Mouse (Mus musculus): ENCODE measurements around the gene 9430097D07Rik. TPM values are rescaled to one million over a fixed set of nuclear protein-coding genes. Genes with fewer than 3 reads are reported as not detected.

9430097D07Rik gene
- total and polyA plus RNA-seq, 2 experiments, result not detected

DNA sequence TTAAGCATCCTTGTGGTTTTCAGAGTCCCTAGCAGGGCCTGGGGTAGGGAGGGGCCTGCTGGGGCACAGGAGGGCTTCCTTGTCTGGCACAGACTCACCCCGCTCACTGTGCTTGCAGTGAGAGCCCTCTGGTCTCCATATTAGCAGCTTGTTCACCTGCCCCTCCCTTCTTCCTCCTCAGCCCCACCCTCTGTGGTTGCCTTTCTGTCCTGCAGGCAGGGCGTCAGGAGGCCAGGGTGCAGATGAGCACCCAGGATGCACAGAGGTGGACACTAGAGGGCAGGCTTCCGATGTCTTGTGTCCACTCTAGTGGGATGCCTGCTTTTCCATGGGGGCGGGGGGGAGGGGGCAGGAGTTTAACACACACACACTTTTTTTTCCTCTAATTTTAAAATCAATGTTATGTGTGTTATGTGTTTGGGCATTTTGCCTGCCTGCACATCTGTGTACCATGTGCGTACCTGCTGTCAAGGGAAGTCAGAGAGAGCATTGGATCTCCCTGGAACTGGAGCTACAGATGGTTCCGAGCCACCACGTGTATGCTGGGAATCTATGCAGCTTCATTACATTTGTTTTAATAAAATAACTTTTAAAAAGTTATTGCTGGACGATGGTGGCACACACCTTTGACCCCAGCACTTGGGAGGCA lies 26.1 kb upstream of the 9430097D07Rik start:
- H3K79me2 ChIP-seq (ENCODE audit: control insufficient read depth, insufficient read depth, low read length), result no peaks in the 10 kb centered on the region
- no peak overlapping the region for H3K27ac ChIP-seq (replicated peaks; ENCODE audit: insufficient read depth, low read depth, low read length)
- DNase-seq (ENCODE audit: extremely low read depth, low read depth, low spot score), result no peak
- no peaks in the 10 kb centered on the region for H3K36me3 ChIP-seq (ENCODE audit: control insufficient read depth, insufficient read depth, low read length)
- no peaks in the 10 kb centered on the region for H3K4me1 ChIP-seq (ENCODE audit: control insufficient read depth, insufficient read depth, low read length)
- no peak overlapping the region for H3K4me3 ChIP-seq (ENCODE audit: insufficient read depth, low read depth, low read length)
- TF ChIP-seq CTCF (IDR thresholded peaks at IDR 0.05; ENCODE audit: low read depth, low read length) (peak; percentile 79), POLR2A (IDR thresholded peaks at IDR 0.05; ENCODE audit: extremely low read depth, insufficient read depth, low read length) (no peak)
- H3K9ac ChIP-seq (ENCODE audit: low read depth, low read length), result no peak overlapping the region
- no peaks in the 10 kb centered on the region for H3K27me3 ChIP-seq (ENCODE audit: control insufficient read depth, insufficient read depth, low read length)
- WGBS, result 43% methylated on average over 8 of the region's 8 CpGs

DNA sequence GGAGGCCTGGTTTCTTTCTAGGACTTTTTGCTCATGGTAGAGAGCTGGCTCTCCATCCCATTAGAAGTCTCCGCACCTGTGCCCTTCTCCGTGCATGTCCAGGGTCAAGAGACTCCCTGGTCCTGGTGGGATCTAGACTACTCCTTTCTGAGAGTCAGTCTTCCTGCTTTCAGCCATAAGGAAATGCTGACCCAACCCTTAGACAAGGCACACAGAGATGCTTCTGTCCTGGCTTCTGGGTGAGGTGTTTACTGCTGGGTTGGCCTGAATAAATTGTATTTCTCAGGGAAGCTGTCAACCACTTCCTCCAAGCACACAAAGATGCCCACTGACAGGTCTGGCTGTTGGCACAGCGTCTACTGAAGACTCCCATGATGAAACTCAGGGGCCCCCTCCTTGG lies 23.9 kb upstream of the 9430097D07Rik start, which contains the start of gene St6galnac6:
Gene St6galnac6, plus strand, starts transcription at position 301 of the 400 bp plus-strand sequence.
- no peak within 1 kb of the TSS for H3K4me3 ChIP-seq (ENCODE audit: insufficient read depth, low read depth, low read length)
- WGBS, result 94% methylated on average over 3 of the region's 3 CpGs
- no peaks in the 10 kb centered on the region for H3K36me3 ChIP-seq (ENCODE audit: control insufficient read depth, insufficient read depth, low read length)
- H3K27me3 ChIP-seq (ENCODE audit: control insufficient read depth, insufficient read depth, low read length), result no peaks in the 10 kb centered on the region
- TF ChIP-seq POLR2A (IDR thresholded peaks at IDR 0.05; ENCODE audit: extremely low read depth, insufficient read depth, low read length), result no peak
- TF ChIP-seq CTCF (IDR thresholded peaks at IDR 0.05; ENCODE audit: low read depth, low read length), result no peak
- H3K27ac ChIP-seq (replicated peaks; ENCODE audit: insufficient read depth, low read depth, low read length), result no peak within 1 kb of the TSS
- no peaks in the 10 kb centered on the region for H3K4me1 ChIP-seq (ENCODE audit: control insufficient read depth, insufficient read depth, low read length)
- H3K9ac ChIP-seq (ENCODE audit: low read depth, low read length), result no peak within 1 kb of the TSS
- H3K79me2 ChIP-seq (ENCODE audit: control insufficient read depth, insufficient read depth, low read length), result no peaks in the 10 kb centered on the region
- DNase-seq (ENCODE audit: extremely low read depth, low read depth, low spot score), result no peak

DNA sequence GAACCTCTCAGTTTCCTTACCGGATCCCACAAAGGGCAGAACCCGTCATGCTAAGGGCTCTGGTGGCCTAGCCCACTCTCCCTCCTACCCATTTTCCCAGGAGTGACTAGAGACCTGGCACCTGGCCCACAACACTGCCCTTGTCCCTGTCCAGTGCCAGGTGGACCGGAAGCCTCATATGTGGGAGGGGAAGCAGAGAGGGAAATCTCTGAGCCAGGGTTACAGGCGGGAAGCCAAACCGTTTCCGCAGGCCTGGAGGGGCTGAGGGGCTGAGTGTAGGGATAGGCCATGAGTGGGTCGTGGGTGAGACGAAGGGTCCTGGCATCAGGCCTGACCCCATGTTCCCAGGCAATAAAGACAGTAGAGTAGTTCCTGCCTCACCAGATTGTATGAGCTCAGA lies 23.0 kb upstream of the 9430097D07Rik start:
- H3K79me2 ChIP-seq (ENCODE audit: control insufficient read depth, insufficient read depth, low read length), result no peaks in the 10 kb centered on the region
- no peak overlapping the region for H3K9ac ChIP-seq (ENCODE audit: low read depth, low read length)
- 82% methylated on average over 8 of the region's 8 CpGs for WGBS
- H3K4me1 ChIP-seq (ENCODE audit: control insufficient read depth, insufficient read depth, low read length), result no peaks in the 10 kb centered on the region
- DNase-seq (ENCODE audit: extremely low read depth, low read depth, low spot score), result no peak
- H3K4me3 ChIP-seq (ENCODE audit: insufficient read depth, low read depth, low read length), result no peak overlapping the region
- H3K36me3 ChIP-seq (ENCODE audit: control insufficient read depth, insufficient read depth, low read length), result no peaks in the 10 kb centered on the region
- TF ChIP-seq CTCF (IDR thresholded peaks at IDR 0.05; ENCODE audit: low read depth, low read length), result no peak
- no peak for TF ChIP-seq POLR2A (IDR thresholded peaks at IDR 0.05; ENCODE audit: extremely low read depth, insufficient read depth, low read length)
- H3K27me3 ChIP-seq (ENCODE audit: control insufficient read depth, insufficient read depth, low read length), result no peaks in the 10 kb centered on the region
- no peak overlapping the region for H3K27ac ChIP-seq (replicated peaks; ENCODE audit: insufficient read depth, low read depth, low read length)

GRCm38 (mm10) chr2:32597699-32598098 lies 22.2 kb upstream of the 9430097D07Rik start:
- no peak for TF ChIP-seq POLR2A (IDR thresholded peaks at IDR 0.05; ENCODE audit: extremely low read depth, insufficient read depth, low read length)
- no peak for TF ChIP-seq CTCF (IDR thresholded peaks at IDR 0.05; ENCODE audit: low read depth, low read length)
- no peak overlapping the region for H3K9ac ChIP-seq (ENCODE audit: low read depth, low read length)
- no peak for DNase-seq (ENCODE audit: extremely low read depth, low read depth, low spot score)
- no peak overlapping the region for H3K27ac ChIP-seq (replicated peaks; ENCODE audit: insufficient read depth, low read depth, low read length)
- 91% methylated on average over 5 of the region's 5 CpGs for WGBS
- H3K4me3 ChIP-seq (ENCODE audit: insufficient read depth, low read depth, low read length), result no peak overlapping the region
- H3K36me3 ChIP-seq (ENCODE audit: control insufficient read depth, insufficient read depth, low read length), result no peaks in the 10 kb centered on the region
- no peaks in the 10 kb centered on the region for H3K27me3 ChIP-seq (ENCODE audit: control insufficient read depth, insufficient read depth, low read length)
- H3K79me2 ChIP-seq (ENCODE audit: control insufficient read depth, insufficient read depth, low read length), result no peaks in the 10 kb centered on the region
- H3K4me1 ChIP-seq (ENCODE audit: control insufficient read depth, insufficient read depth, low read length), result no peaks in the 10 kb centered on the region

GRCm38 (mm10) chr2:32597248-32597647 lies 21.8 kb upstream of the 9430097D07Rik start:
- no peaks in the 10 kb centered on the region for H3K36me3 ChIP-seq (ENCODE audit: control insufficient read depth, insufficient read depth, low read length)
- no peak overlapping the region for H3K27ac ChIP-seq (replicated peaks; ENCODE audit: insufficient read depth, low read depth, low read length)
- H3K27me3 ChIP-seq (ENCODE audit: control insufficient read depth, insufficient read depth, low read length), result no peaks in the 10 kb centered on the region
- no peaks in the 10 kb centered on the region for H3K79me2 ChIP-seq (ENCODE audit: control insufficient read depth, insufficient read depth, low read length)
- no peak overlapping the region for H3K4me3 ChIP-seq (ENCODE audit: insufficient read depth, low read depth, low read length)
- no peak overlapping the region for H3K9ac ChIP-seq (ENCODE audit: low read depth, low read length)
- TF ChIP-seq CTCF (IDR thresholded peaks at IDR 0.05; ENCODE audit: low read depth, low read length) (no peak), POLR2A (IDR thresholded peaks at IDR 0.05; ENCODE audit: extremely low read depth, insufficient read depth, low read length) (no peak)
- DNase-seq (ENCODE audit: extremely low read depth, low read depth, low spot score), result no peak
- no peaks in the 10 kb centered on the region for H3K4me1 ChIP-seq (ENCODE audit: control insufficient read depth, insufficient read depth, low read length)
- WGBS, result 80% methylated on average over 5 of the region's 5 CpGs

- 96% methylated on average over 13 of the region's 13 CpGs for WGBS
- no peak for TF ChIP-seq POLR2A (IDR thresholded peaks at IDR 0.05; ENCODE audit: extremely low read depth, insufficient read depth, low read length)
- TF ChIP-seq CTCF (IDR thresholded peaks at IDR 0.05; ENCODE audit: low read depth, low read length), result no peak
- DNase-seq (ENCODE audit: extremely low read depth, low read depth, low spot score), result no peak
These were observed 21.2 kb upstream of the 9430097D07Rik start for GRCm38 (mm10) chr2:32596725-32597124.

More at GRCm38 (mm10) chr2:32596725-32597124, 21.2 kb upstream of the 9430097D07Rik start:
- Histone ChIP-seq H3K36me3 (ENCODE audit: control insufficient read depth, insufficient read depth, low read length) (no peaks in the 10 kb centered on the region), H3K4me3 (ENCODE audit: insufficient read depth, low read depth, low read length) (no peak overlapping the region), H3K79me2 (ENCODE audit: control insufficient read depth, insufficient read depth, low read length) (no peaks in the 10 kb centered on the region), H3K27me3 (ENCODE audit: control insufficient read depth, insufficient read depth, low read length) (no peaks in the 10 kb centered on the region), H3K9ac (ENCODE audit: low read depth, low read length) (no peak overlapping the region), H3K4me1 (ENCODE audit: control insufficient read depth, insufficient read depth, low read length) (no peaks in the 10 kb centered on the region), H3K27ac (replicated peaks; ENCODE audit: insufficient read depth, low read depth, low read length) (no peak overlapping the region)

All from liver, adult 2 months (tissue).